Mouse (Mus musculus) ZHBTc4 (cell line): ENCODE results near the gene Serinc2.
A peak's percentile ranks its signal among the peaks of the same experiment; 100 is the strongest.

Experiments used
- DNase-seq: peaks from one replicate; pipeline ENCODE4 v3.0.0-alpha.2; 2011; ENCODE audit warnings: low read depth, low spot score

The Serinc2 gene

DNA sequence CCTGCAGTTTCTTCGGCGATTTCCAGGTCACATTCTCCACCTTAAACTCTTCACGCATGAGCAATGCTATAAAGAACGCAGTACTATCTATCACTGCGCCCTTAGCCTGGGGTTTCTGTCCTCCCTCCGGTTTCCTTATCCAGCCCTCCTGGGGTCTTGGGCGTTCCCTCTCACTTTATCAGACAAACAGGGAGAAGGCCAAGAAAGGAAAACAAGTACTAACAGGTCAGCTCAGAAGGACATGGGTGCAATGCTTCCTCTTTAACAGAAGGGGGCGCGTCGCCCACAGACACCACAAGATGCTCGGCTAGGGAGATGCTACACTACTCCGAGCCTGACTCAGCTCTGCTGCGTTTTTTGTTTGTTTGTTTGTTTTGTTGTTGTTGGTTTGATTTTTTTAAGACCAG lies 18.1 kb upstream of the Serinc2 start:
- peak; percentile 91 for DNase-seq

DNA sequence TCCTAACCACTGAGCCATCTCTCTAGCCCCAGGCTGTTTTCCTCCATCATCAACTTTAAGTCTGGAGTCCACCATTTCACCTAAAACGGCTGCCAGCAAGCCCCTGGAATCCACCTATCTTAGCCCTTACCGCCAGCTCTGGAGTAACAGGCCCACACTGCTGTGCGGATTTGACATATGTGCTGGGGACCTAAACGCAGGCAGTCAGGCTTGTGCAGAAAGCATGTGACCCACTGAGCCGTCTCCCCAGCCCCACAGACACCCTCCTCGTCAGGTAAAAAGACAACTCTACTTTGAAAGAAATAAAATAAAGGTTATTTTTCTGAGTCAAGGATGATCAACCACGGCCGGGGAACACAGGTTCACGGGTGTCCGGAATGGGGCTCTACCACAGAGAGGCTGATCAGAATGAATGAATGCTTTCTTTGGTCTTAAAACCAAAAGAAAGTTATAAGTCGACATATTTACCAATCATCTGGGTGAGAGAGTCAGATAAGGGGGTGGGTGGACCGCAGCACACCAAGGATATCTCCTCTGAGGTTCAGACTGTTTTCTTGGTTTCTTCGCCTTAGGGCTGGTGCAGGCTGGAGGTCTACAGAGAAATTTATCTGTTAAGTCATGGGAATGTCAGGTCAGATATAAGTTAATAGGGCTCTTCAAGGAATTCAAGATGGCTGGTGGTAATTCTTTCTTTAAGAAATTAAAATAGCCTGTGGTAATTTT lies 17.4 kb upstream of the Serinc2 start:
- no peak for DNase-seq

DNA sequence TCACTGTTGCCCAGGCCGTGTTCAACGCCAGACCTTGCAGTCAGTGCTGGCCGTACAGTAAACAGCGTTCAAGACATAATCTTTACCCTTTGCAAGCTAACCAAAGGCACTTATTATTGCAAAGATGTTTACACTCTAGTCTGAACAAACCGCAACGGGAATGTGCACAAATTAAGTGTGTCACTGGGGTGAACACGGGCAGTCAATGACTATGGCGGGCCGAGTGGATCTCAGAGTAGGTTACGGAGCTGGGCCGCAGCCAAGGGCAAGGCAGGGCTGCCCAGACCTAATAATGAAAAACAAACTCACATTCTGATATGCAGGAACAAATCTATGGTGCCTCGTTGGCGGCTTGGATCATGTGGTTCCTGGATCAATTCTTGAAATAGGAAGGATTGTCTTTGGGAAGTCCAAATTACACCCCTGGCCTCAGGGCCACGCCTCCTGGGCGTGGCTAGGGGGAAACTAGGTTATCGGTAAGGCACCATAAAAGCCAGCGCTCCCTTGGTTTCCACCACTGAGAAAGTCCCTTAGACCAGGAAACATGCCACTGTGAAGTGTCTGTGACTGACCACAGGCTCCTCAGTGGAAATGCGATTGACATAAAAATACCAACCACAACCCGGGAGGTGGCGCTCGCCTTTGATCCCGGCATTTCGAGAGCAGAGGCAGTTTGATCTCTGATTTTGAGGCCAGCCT lies 16.2 kb upstream of the Serinc2 start:
- peak; percentile 76 for DNase-seq

DNA sequence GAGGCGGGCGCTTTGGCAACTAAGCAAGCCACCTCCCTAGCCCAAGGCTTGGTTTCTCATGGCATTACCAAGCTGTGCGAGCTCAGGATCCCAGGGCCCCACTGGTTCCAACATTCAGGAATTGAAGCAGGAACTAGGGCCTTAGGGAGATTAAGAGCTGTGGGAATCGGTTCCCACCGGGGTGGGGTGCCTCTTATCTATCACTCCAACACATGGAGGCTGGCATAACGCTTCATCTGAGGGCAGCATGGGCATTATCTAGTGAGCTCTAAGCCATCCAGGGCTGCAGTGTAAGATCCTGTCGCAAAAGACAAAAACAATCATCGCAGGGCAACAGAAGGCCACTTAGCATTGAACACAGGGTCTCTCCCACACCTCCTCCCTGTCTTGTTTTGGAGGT lies 15.5 kb upstream of the Serinc2 start:
- DNase-seq, result no peak

DNA sequence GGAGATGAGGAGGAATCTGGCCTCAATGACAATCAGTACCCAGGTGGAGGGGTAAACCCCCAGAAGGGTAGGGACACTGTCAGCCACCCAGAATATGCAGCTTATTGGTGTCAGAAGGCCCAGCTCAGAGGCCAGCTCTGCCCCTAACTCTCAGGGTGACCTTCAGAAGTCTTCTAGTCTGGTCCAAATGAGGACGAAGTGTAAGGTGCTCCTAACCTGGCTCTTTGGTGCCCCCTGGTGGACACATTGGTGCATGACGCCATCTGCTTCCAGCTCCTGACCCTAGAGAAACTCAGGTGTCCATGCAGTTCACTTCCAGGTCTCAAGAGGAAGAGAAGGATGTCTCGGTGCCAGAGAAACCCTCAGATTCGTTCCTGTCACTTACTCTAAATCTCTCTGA lies 13.3 kb upstream of the Serinc2 start:
- DNase-seq, result peak; percentile 89

DNA sequence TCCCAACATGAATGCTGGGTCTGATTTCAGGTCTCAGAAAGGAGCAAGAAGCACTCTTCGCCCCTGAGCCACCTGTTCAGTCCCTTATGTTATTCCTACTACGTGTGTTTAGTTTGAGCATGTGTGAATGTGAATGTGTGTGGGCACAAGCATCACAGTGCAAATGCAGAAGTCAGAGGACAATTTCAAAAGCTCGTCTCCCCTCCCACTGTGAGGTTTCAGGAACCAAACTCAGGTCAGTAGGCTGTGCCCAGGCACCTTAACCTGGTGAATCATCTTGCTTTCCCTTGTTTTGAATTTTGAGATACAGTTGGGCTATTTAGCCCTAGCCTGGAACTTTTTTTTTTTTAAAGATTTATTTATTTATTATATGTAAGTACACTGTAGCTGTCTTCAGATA lies 10.8 kb upstream of the Serinc2 start:
- DNase-seq, result no peak

DNA sequence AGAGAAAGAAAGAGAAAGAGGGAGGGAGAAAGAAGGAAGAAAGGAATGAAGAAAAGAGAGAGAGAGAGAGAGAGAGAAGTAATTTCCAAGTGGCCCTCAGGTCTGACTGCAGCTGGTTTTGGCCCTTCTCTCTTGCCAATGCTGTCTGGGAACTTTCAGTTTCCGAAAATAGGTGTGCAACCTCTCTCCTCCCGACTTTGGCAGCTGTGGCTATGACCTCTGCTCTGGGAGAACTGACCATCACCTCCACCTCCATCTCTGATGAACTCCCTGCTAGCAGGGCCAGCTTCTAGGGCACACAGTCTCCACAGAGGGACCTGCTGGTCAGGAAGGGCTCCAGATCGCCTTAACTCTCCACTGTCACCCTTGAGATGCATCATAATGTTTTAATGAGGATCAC lies 7.5 kb upstream of the Serinc2 start:
- no peak for DNase-seq

DNA sequence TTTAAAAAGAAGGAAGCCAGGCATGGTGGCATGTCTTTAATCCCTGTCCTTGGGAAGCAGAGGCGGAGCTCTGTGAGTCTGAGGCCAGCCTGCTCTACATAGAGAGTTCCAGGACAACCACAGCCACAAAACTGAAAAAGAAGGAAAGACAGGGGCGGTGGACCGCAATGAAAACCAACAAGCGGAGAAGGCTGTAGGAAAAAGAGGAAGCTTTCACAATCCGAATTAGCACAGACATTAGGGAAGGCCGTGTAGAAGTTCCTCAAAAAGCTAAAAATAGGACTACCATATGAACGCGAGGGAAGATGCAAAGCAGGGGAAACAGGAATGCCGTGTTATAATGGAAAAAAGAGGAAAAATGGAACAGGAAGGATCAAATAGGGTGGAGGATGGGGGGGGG lies 4.8 kb upstream of the Serinc2 start:
- DNase-seq, result no peak

DNA sequence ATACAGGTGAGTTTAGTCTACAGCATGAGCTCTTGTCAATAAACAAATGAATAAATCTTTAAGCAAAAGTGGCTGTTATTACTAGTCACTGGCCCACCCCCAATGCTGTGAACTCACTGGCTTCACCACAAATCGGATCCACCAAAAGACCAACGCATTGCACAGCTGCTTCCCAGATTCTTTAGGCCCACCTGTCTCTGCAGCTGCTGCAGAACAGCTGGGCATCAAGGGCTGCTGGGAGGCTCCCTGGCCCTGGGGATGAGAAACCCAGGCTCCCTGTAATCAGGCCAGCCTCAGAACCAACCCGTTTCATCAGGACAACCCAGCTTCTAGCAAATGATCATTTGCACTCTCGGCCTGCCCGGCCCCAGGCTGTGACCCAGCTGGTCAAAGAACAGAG lies 3.9 kb upstream of the Serinc2 start:
- no peak for DNase-seq

DNA sequence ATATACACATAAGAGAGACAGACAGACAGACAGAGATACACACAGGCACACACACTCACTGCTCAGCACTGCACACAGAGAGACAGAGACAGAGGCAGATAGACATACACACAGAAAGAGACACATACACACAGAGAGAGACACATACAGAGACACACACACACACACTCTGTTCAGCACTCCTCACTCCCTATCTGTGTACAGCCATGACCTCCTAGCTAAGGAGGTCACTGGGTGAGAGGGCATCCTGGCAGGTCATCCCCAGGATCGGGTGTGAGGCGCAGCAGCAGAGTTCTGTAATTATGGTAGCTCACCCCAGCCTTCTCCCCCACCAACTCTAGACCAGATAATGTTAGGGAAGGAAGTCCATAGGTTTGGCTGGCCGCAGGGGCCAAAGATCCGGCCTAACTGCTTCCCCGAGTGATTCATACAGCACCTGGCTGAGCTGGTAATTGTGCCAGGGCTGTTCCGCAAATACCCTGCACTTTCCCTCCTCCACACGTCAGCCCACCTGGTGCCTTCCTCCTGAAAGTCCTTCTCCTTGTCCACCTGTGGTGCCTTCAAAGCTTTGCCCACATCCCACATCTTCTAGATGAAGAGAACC lies 2.3 kb downstream of the Serinc2 start:
- DNase-seq, result no peak

DNA sequence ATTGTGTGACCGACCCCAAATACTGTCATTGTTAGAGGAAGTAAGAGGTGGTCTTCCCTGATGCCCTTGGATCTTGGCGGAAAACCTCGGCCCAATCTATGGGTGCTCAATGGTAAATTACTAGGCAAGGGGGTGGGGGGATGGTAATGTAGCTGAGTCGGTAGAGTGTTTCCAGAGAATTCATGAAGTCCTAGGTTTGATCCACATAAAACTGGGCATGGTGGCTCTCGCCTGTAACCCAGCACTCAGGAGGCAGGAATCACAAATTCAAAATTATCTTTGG lies 3.2 kb downstream of the Serinc2 start:
- DNase-seq, result no peak

DNA sequence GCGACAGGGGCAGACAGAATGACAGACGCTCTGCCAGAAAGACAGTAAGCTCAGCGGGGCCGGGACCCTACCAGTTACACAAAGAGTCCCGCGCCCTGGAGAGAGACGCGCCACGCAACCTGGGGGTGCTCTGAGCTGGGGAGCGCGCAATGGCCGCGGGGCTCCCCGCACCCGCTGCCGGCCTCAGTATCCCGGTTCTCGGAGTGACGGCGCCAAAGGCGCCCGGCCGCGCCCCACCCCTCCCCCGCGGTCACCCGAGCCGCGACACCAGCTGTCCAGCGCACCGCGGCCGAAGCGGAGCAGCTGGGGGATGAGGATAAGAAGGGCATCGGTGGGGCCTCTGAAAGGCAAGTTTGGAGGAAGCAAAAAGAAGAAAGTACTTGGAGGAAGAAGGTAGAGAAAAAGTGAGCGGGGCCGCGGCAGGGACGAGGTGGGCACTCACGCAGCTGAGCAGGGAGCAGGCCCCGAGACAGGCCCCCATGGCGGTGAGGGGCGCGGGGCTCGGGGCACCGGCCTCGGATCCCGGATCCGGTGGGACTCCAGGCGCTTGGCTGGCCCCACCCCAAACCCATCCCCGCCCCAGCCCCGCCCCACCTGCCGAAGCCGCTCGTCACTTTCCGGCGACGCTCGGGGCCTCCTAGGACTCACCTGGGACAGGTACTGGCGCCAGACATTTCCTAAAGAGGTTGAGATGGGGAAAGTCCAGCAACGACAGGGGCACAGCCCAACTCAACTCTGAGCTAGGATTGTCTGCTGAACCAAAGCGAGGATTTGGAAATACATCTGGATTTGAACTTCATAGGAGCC lies 3.8 kb downstream of the Serinc2 start:
- no peak for DNase-seq

DNA sequence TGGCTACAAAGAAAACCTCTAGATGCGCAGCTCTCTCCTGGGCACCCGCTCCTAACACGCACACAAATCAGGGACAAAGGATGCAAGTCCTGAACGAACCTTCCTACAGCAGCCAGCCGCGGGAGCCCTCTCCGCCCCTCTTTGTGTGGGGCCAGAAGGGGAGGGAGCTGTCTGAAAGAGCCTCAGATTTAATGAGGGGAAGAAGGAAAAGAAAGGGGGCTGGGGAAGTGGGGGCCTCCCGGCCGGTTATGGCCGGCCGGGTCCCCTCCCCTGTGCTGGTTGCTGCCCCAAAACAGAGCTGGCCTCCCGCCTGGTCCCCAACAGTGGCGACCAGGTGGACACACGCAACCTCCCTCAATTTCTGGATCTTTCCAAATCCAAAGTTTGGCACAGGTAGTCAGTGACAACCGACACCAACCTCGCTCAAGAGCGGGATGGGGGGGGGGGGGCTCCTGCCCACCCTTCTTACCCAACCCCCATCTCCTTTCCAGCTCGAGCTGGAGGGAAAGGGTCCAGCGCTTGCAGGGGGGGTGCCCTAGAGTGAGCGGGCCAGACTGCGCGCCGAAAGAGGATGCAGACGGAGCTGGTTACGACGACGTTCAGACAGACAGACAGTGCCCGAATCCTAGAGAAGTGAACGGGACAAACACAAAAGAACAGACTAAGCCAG lies 4.5 kb downstream of the Serinc2 start:
- DNase-seq, result peak; percentile 42

DNA sequence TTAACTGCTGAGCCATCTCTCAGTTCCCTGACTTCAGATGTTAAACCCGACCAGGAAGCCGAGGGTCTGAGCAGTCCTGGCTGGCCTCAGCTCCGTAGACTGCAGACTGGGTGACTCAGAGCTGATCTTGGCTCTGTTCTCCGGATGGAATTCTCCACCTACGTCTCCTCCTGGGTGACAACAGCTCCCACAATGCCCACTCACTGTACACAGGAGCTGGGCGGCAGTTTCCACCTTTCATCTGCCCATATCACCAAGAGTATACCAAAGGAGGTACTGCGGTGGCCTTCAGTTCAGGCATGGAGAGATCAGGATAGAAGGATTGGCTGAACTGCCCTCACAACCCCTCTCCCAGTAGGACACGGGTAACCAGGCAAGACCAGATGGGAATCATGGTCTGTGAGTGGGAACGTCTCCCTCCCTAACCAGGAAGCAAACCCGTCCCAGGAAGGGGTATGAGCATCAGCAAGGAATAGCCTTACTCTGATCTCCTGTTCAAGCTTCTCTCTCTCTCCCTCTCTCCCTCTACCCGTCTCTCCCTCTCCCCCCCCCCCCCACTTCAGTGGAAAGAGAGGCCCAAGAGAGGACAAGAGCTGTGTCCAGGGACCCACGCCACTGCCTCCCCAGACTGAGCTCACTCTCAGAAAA lies 5.2 kb downstream of the Serinc2 start:
- no peak for DNase-seq

DNA sequence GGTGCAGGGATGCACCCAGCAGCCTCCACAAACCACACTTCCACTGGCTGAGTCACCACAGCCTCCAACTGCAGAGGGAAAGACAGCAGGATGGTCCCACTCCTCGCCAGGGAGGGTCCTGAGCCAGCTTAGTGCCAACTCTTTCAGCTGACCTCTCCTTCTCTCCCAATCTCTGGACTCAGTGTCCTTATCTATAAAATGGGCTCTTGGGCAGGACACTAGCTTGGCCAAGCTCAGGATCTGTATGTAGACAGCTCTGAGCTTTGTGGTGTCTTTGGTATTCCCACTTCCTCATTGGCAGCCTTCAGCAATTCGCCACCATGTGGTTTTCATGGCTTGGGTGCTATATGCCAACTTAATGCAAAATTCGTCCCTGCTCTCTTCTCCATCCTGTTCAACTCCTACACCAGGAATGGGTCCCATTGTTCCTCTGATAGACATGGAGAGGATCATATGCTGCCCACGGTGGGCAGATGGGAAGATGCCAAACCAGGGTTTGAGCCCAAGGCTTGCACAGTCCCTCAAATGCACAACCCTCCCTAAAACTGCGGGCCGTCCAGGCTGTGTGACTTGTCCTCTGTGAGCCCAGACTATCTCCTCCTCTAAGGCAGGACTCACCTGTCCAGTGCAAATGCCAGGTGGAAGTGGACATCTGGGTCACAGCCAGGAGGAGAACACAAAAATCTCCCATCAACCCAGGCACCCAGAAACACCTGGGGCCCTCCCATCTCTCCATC lies 8.2 kb downstream of the Serinc2 start:
- DNase-seq, result no peak

DNA sequence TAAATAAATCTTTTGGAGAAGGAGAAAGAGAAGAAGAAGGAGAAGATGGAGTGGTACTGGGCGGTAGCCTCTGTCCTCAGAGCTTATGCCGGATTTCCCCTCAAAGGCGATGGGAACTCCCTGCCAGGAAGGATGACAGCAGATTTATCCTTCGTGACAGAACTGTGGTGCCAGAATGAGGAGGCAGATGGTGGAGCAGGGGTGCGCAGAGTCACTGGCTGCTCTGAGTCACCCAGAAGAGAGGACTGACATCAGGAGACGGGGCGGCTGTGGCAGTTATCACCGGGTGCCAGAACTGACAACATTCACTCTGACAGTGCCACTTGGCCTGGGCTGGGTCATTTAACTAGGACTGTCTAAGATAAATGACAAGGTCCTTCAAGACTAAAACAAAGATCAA lies 8.9 kb downstream of the Serinc2 start:
- no peak for DNase-seq

DNA sequence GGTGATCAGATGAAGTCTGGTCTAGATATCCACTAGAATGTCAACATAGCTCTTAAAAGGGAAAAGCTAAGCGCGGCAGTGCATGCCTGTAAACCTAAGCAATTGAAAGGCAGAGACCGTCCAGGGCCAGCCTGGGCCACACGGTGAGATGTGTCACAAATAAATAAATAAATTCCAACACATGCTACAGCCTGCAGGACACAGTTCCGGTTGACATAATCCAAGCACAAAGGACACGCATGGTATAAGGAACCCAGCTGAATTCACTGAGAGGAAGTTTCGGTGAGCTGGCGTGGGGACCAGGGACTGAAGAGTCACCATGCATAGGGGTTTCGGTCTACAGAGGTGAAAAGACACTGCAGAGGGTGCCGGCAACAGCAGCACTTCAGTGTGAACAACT lies 10.3 kb downstream of the Serinc2 start:
- no peak for DNase-seq

DNA sequence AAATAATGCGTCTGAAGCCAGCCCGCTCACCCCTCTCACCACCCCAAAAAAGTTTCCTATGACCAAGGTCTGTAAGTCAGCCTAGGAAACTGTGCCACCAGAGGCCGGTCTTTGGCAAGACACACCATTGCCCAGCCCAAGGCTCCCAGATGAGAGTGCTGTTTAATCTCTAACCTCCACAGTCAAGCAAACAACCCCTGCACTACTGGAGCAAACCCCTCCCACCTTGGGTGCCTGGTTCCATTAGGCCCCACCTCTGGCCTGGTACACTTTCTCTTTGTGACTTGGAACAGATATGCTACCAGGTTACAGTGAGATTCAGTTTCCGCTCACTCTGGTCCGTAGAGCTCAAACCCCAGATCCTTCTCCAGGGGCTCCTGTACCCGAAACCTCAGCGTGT lies 11.9 kb downstream of the Serinc2 start:
- peak; percentile 49 for DNase-seq

DNA sequence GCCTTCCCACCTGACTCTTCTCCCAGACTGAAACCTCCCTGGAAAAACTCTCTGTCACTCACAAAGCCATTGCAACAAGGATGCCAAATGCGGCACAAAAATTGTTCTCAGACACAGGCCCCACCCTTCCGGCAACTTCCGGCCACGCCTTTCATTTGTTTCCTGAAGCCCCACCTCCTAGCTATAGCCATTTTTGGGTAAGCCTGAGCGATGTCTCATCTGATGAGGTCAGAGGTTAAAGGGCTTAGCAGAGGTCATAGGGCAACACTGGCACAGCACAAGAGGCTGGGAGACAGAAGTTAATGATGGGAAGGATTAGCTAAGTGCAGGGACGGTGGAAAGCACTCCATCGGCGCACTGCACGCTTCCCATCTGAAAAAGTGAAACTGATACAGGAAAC lies 12.4 kb downstream of the Serinc2 start:
- peak; percentile 62 for DNase-seq

DNA sequence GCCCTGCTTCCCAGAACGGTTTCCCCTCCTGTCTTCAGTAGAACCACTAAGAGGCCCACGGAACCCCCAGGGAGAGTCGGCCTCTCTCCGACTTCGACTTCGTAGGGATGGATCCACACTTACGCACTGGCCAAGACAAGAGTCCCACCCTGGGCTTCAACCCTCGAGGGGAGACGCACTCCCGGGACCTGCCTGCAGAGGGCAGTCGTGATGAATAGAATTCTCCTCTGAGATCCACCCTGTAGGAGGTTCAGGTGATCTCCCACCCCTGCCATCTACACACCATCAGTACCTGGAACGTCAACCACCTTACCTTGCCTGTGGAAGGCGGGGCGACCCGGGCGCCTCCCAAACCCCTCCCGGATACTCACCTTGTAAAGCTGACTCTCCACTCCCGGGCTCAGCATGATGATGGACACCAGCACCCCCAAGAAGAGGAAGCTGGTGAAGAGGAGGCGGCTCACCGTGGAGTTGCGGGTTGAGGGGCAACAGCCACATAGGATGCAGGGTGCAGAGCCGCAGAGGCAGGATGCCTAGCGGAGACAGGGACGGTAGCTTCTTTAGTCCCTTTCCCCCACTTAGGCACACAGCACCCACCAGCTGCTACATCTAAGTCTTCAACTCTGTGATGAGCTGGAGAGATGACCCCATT lies 14.2 kb downstream of the Serinc2 start:
- DNase-seq, result peak; percentile 88
